Mouse (Mus musculus) midbrain, embryonic 11.5 days (tissue): Measurements from ENCODE around the gene Rest. TPM values are rescaled to one million over a fixed set of nuclear protein-coding genes. Genes with fewer than 3 reads are reported as not detected.

Experiments
- ATAC-seq: fragments of 200-750 bp; cut with Nextera tagmentation; 2 replicates; pipeline ENCODE4 v1.8.0; 2017; ENCODE audit warnings: moderate TSS enrichment, moderate library complexity; ENCODE audit not compliant: low FRiP score
- DNase-seq: peaks from one replicate; pipeline ENCODE4 v3.0.0; 2015; ENCODE audit warnings: low spot score; ENCODE audit errors: missing footprints
- H3K27ac ChIP-seq: fragments of 300-500 bp; sonication (generic); 2 replicates; pipeline ENCODE4 v1.5.1; 2014; ENCODE audit warnings: low read depth, low read length
- H3K27me3 ChIP-seq: fragments of 300-500 bp; sonication (generic); 2 replicates; pipeline ENCODE4 v1.6.1; 2014; ENCODE audit warnings: mild to moderate bottlenecking, low read length, moderate library complexity, mixed read lengths; ENCODE audit not compliant: control insufficient read depth, insufficient read depth
- H3K36me3 ChIP-seq: fragments of 300-500 bp; sonication (generic); 2 replicates; pipeline ENCODE4 v1.6.1; 2014; ENCODE audit warnings: mild to moderate bottlenecking, low read length, moderate library complexity, mixed read lengths; ENCODE audit not compliant: control insufficient read depth, insufficient read depth
- H3K4me1 ChIP-seq: fragments of 300-500 bp; sonication (generic); 2 replicates; pipeline ENCODE4 v1.6.1; 2014; ENCODE audit warnings: low read length; ENCODE audit not compliant: control insufficient read depth, insufficient read depth
- H3K4me2 ChIP-seq: fragments of 300-500 bp; sonication (generic); 2 replicates; pipeline ENCODE4 v1.6.1; 2014; ENCODE audit warnings: mild to moderate bottlenecking, moderate library complexity
- H3K4me3 ChIP-seq: fragments of 300-500 bp; sonication (generic); 2 replicates; pipeline ENCODE4 v1.5.1; 2014; ENCODE audit warnings: low read depth, low read length
- H3K9ac ChIP-seq: fragments of 300-500 bp; sonication (generic); 2 replicates; pipeline ENCODE4 v1.6.1; 2014; ENCODE audit warnings: low read length
- H3K9me3 ChIP-seq: fragments of 300-500 bp; sonication (generic); 2 replicates; pipeline ENCODE4 v1.6.1; 2016; ENCODE audit warnings: low read length; ENCODE audit not compliant: control insufficient read depth
- WGBS: fragments of 180-500 bp; shearing (Covaris S2); extraction: QIAGEN DNeasy Blood & Tissue Kit; methylation state at CpG from one replicate; pipeline ENCODE4 v1.1.7; 2014; 5-methylcytosine and 5-hydroxymethylcytosine counted together
- microRNA-seq: library from miRNA; unstranded; fragments of <30 nt; microRNA quantifications from one replicate; pipeline ENCODE4, GENCODE M21; 2017
- polyA plus RNA-seq: library from polyadenylated mRNA; unstranded; fragments of >200 nt; fragmentation: Nextera tagmentation; extraction: Ambion mirVana; gene quantifications from 2 replicates; pipeline ENCODE4 v1.2.1, GENCODE M21; 2014

Rest gene
- polyA plus RNA-seq, 1 experiment from 2014 or later: 18.4 TPM

DNA sequence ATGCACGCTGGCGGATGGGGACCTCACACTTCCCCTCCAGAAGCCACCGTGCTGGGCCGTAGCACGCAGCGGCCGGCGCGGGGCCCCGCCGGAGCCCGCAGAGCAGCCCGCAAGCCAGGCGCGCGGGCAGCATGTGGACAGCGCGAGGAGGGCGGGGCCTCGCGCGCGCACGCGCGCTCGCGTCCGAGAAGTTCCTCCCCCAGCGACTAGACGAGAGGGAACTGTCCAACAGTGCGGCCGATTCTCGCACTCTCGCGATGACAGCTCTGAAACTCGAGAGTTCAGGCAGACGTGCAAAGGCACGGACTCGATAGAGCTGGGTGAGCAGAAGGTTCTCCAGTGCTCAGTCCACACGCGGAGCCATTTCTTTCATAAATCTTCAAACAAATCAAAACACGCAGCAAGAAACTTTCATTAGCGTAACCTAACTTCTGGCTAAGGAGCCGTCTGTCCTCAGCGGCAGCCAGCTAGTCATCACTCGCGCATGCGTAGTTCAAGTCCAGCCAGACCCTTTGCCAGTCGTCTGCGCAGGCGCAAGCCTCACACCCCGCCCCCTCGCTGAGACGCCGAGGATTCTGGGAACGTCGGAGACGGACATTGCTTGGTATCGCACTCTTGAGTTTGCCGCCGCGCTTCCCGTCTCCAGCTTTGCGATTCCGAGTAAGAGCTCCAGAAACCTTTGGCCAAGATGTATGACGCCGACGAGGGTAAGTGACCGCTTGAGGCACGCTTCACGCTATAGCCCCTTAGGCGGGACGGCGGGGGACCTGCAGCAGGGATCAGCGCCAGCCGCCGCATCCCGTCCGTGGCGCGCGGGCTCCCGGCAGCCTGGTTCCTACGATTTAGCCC lies 44.9 kb downstream of the Rest start, which contains the start of the genes Noa1 and Polr2b:
Gene Noa1 (minus strand): TSS at position 161 of the 849 bp plus-strand sequence.
Gene Polr2b (plus strand): TSS at position 224 of the 849 bp plus-strand sequence.
- Histone ChIP-seq H3K36me3 (peaks cover 8% of the 10 kb centered on the region; the same call in 1 of the 2 replicates), H3K9me3 (no peaks in the 10 kb centered on the region), H3K27me3 (no peaks in the 10 kb centered on the region), H3K4me3 (peak within 1 kb of the TSS; percentile 88), H3K4me2 (peak within 1 kb of the TSS; percentile 97), H3K27ac (peak within 1 kb of the TSS; percentile 88), H3K9ac (peak within 1 kb of the TSS; percentile 89), H3K4me1 (peaks cover 21% of the 10 kb centered on the region)
- DNase-seq (peak; percentile 100), ATAC-seq (peak; percentile 96)
- under 1% methylated on average over 85 of the region's 85 CpGs for WGBS

DNA sequence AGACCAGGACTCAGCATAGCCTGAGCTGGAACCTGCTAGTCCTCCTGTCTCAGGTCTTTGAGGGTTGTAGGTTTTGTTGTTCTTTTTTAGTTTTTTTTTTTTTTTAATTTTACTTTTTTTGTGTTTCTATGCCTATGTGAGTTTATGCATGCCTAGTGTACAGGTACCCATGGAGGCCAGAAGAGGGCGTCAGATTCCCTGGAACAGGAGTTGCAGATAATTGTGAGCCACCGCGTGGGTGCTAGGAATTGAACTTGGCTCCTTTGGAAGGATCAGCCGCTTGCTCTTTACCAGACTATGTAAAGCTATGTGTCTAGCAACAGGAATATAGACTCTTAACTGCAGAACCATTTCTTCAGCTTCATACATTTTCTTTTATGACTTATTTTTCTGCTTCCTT lies 48.9 kb downstream of the Rest start:
- Histone ChIP-seq H3K4me3 (no peak overlapping the region), H3K27ac (no peak overlapping the region), H3K9me3 (no peaks in the 10 kb centered on the region), H3K4me2 (no peak overlapping the region), H3K4me1 (peaks cover 9% of the 10 kb centered on the region; the same call in 1 of the 2 replicates), H3K9ac (no peak overlapping the region), H3K36me3 (peaks cover 11% of the 10 kb centered on the region; the same call in 1 of the 2 replicates), H3K27me3 (no peaks in the 10 kb centered on the region)
- DNase-seq (no peak), ATAC-seq (no peak)
- 95% methylated on average over 4 of the region's 4 CpGs for WGBS

DNA sequence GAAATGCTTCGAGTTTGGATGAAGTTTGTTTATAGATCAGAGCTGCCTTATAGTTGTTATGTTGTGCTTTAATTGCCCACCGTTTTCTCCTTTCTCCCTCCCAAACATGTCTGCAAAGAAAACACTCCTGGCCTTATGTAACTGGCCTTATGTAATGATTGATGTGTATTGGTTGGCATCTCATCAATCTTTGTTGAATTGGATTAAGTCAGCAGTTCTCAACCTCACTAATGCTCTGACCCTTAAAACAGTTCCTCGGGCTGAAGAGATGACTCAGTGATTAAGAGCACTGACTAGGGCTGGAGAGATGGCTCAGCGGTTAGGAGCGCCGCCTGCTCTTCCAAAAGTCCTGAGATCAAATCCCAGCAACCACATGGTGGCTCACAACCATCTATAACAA lies 49.7 kb downstream of the Rest start:
- Histone ChIP-seq H3K27ac (no peak overlapping the region), H3K9me3 (no peaks in the 10 kb centered on the region), H3K9ac (no peak overlapping the region), H3K4me1 (peaks cover 9% of the 10 kb centered on the region; the same call in 1 of the 2 replicates), H3K4me3 (no peak overlapping the region), H3K36me3 (peaks cover 11% of the 10 kb centered on the region; the same call in 1 of the 2 replicates), H3K27me3 (no peaks in the 10 kb centered on the region), H3K4me2 (no peak overlapping the region)
- ATAC-seq: no peak
- DNase-seq: no peak
- 94% methylated on average over 6 of the region's 6 CpGs for WGBS

DNA sequence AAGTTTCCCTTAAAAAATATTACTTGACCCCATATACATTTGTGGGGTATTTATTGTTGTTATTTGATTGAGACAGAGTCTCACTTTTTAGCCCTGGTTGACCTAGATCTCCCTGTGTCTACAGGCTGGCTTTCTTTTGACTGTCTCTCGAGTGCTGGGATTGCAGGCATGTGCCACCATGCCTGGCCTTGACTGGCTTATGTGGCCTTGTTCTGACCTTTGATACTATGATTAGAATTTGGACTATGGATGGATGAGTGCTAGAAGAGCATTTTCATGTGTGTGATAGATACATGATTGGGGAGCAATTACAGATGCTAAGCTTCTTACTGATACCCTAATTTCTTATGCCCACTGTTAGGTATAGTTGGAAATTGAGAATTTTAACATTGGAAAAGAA lies 59.6 kb downstream of the Rest start:
- peaks cover 40% of the 10 kb centered on the region for H3K36me3 ChIP-seq
- 87% methylated on average over 1 of the region's 1 CpGs for WGBS
- no peak for DNase-seq
- H3K9me3 ChIP-seq: no peaks in the 10 kb centered on the region
- H3K27ac ChIP-seq: no peak overlapping the region
- no peak for ATAC-seq
- H3K27me3 ChIP-seq: no peaks in the 10 kb centered on the region
- no peak overlapping the region for H3K4me2 ChIP-seq
- no peaks in the 10 kb centered on the region for H3K4me1 ChIP-seq
- no peak overlapping the region for H3K9ac ChIP-seq
- H3K4me3 ChIP-seq: no peak overlapping the region

DNA sequence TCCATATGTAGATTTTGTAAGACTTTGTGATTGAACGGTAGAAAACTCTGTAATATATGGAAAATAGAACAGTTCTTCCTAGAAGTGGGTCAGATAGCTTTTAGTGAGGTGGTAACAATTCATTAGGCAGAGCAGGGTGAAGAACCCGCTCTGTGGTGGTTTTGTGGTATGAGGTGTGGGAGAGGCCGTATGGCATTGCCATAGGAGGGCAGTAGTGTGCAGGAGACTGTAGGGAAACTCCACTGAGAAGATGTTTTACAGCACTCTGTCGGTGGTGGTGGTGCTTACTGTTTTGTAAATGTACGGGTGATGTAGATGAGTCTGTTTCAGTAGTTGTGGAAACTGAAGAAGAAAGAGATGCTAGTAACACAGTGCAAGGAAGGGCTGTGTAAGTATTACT lies 64.9 kb downstream of the Rest start:
- WGBS: 78% methylated on average over 5 of the region's 5 CpGs
- no peaks in the 10 kb centered on the region for H3K4me1 ChIP-seq
- no peaks in the 10 kb centered on the region for H3K27me3 ChIP-seq
- no peak overlapping the region for H3K4me2 ChIP-seq
- H3K27ac ChIP-seq: no peak overlapping the region
- H3K4me3 ChIP-seq: no peak overlapping the region
- H3K9me3 ChIP-seq: no peaks in the 10 kb centered on the region
- no peak for ATAC-seq
- no peak overlapping the region for H3K9ac ChIP-seq
- peaks cover 25% of the 10 kb centered on the region for H3K36me3 ChIP-seq
- DNase-seq: no peak

Small RNA genes within 50 kb of the gene (microRNA-seq; reads per million reads assigned to microRNA genes)
- gene Mir5098: not detected

Other genes starting within 250 kb of the Rest start
- not detected in 2 replicates for gene Thegl, start 249.5 kb upstream of the Rest start, polyA plus RNA-seq
- gene Hopx, start 150.4 kb upstream of the Rest start, polyA plus RNA-seq: 0.37 TPM in 1 of 2 replicates, not detected in the other
- gene Spink2, start 54.0 kb upstream of the Rest start, polyA plus RNA-seq: 0.55 and 0.68 TPM in 2 replicates
- 34.1 and 36.6 TPM in 2 replicates for gene Noa1, start 44.6 kb downstream of the Rest start, polyA plus RNA-seq
- gene Polr2b, start 44.7 kb downstream of the Rest start, polyA plus RNA-seq: 113 and 124 TPM in 2 replicates
- 25.1 and 26.8 TPM in 2 replicates for gene Igfbp7, start 142.6 kb downstream of the Rest start, polyA plus RNA-seq